Mouse (Mus musculus): ENCODE data around the gene Gnb1. TPM values are rescaled to one million over a fixed set of nuclear protein-coding genes. Genes with fewer than 3 reads are reported as not detected.

Gene Gnb1
- polyA plus RNA-seq, 1 experiment from 2014 or later, result 751 TPM

- Histone ChIP-seq H3K4me1 (no peaks in the 10 kb centered on the region), H3K9ac (replicated peaks) (no peak overlapping the region), H3K27me3 (no peaks in the 10 kb centered on the region), H3K27ac (replicated peaks) (no peak overlapping the region), H3K36me3 (0 out of 2 replicates have a peak, but pooled peaks cover 6% of the 10 kb centered on the region), H3K4me3 (no peak overlapping the region), H3K9me3 (no peaks in the 10 kb centered on the region), H3K4me2 (replicated peaks) (no peak overlapping the region)
- no peak for ATAC-seq (ENCODE audit: low FRiP score, low read depth)
- WGBS, result 89% methylated on average over 1 of the region's 1 CpGs
These were observed 19.8 kb downstream of the Gnb1 start for GRCm38 (mm10) chr4:155510981-155511380.

GRCm38 (mm10) chr4:155514810-155515209, 23.6 kb downstream of the Gnb1 start:
- no peaks in the 10 kb centered on the region for H3K9me3 ChIP-seq
- 0 out of 2 replicates have a peak, but pooled peaks cover 6% of the 10 kb centered on the region for H3K36me3 ChIP-seq
- no peaks in the 10 kb centered on the region for H3K27me3 ChIP-seq
- no peak overlapping the region for H3K9ac ChIP-seq (replicated peaks)
- no peak overlapping the region for H3K4me2 ChIP-seq (replicated peaks)
- no peak for ATAC-seq (ENCODE audit: low FRiP score, low read depth)
- 81% methylated on average over 2 of the region's 2 CpGs for WGBS
- H3K27ac ChIP-seq (replicated peaks), result no peak overlapping the region
- no peaks in the 10 kb centered on the region for H3K4me1 ChIP-seq
- no peak overlapping the region for H3K4me3 ChIP-seq

DNA sequence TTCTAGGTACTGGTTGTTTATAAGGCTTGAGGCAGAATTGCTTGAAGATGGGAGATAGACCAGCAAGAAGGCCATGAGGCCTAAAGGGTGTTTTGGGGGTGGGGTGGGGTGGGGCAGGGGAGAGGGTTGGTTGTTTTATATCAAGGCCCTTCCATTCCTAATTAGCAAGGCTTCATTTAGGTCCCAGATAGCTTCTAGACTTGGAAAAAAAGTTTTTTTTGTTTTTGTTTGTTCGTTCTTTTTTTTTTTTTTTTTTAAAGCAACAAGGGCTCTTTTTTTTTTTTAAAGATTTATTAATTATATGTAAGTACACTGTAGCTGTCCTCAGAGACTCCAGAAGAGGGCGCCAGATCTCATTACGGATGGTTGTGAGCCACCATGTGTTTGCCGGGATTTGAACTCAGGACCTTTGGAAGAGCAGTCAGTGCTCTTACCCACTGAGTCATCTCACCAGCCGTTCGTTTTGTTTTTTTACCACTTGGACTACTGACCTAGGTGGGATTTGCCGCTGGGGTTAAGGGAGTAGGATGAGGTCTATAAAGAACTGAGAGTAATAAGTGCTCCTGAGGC, 26.9 kb downstream of the Gnb1 start:
- no peak overlapping the region for H3K4me2 ChIP-seq (replicated peaks)
- no peak overlapping the region for H3K4me3 ChIP-seq
- H3K27me3 ChIP-seq, result no peaks in the 10 kb centered on the region
- no peaks in the 10 kb centered on the region for H3K4me1 ChIP-seq
- peaks cover 11% of the 10 kb centered on the region; the same call in 1 of the 2 replicates for H3K36me3 ChIP-seq
- ATAC-seq (ENCODE audit: low FRiP score, low read depth), result no peak
- no peak overlapping the region for H3K9ac ChIP-seq (replicated peaks)
- 83% methylated on average over 7 of the region's 7 CpGs for WGBS
- no peaks in the 10 kb centered on the region for H3K9me3 ChIP-seq
- no peak overlapping the region for H3K27ac ChIP-seq (replicated peaks)

DNA sequence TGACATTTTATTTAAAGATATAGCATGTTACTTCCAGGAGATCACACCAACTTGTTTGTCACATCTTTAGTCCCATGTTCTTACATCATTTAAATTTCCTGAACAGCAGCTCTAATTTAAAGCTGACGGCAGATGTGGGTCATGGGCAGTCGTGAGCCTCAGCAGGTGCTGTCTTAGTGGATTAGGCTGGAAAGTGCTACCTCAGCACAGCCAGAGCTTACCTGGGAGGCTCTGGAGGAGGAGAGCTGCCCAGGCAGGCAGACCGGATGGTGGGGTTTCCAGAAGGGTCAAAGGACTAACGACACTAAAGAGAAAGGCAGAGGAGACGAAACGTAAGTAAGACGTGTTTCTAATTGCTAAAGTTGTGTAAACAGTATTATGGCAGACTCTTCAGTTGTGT, 31.2 kb downstream of the Gnb1 start:
- 84% methylated on average over 7 of the region's 7 CpGs for WGBS
- H3K4me3 ChIP-seq, result no peak overlapping the region
- no peaks in the 10 kb centered on the region for H3K27me3 ChIP-seq
- no peaks in the 10 kb centered on the region for H3K9me3 ChIP-seq
- H3K4me2 ChIP-seq (replicated peaks), result no peak overlapping the region
- no peak for ATAC-seq (ENCODE audit: low FRiP score, low read depth)
- H3K9ac ChIP-seq (replicated peaks), result no peak overlapping the region
- H3K27ac ChIP-seq (replicated peaks), result no peak overlapping the region
- peaks cover 18% of the 10 kb centered on the region; the same call in 1 of the 2 replicates for H3K36me3 ChIP-seq
- H3K4me1 ChIP-seq, result no peaks in the 10 kb centered on the region

DNA sequence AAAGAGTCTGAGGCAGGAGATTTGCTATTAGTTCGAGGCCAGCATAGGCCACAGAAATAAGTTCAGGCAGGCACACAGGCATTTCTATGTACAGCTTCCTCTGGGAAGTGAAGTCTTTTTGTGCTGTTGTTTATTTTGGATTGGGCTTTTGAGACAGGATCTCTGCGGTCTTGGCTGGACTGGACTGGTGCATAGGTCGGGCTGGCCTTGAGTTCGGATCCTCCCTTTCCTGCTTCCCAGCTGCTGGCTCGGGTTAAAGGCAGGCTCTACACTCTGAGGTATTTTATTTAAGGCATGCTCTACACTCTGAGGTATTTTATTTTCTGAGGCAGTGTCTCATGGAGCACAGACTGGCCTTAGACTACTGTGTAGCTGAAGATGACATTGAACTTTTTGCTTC, 34.6 kb downstream of the Gnb1 start:
- no peaks in the 10 kb centered on the region for H3K4me1 ChIP-seq

GRCm38 (mm10) chr4:155529294-155529693, 38.1 kb downstream of the Gnb1 start:
- Histone ChIP-seq H3K27ac (replicated peaks) (no peak overlapping the region), H3K4me2 (replicated peaks) (no peak overlapping the region), H3K27me3 (no peaks in the 10 kb centered on the region), H3K36me3 (peaks cover 68% of the 10 kb centered on the region), H3K4me3 (no peak overlapping the region), H3K9me3 (no peaks in the 10 kb centered on the region), H3K9ac (replicated peaks) (no peak overlapping the region), H3K4me1 (no peaks in the 10 kb centered on the region)
- no peak for ATAC-seq (ENCODE audit: low FRiP score, low read depth)
- 86% methylated on average over 3 of the region's 3 CpGs for WGBS

More for the DNA sequence above, 34.6 kb downstream of the Gnb1 start:
- no peak for ATAC-seq (ENCODE audit: low FRiP score, low read depth)
- Histone ChIP-seq H3K4me2 (replicated peaks) (no peak overlapping the region), H3K27me3 (no peaks in the 10 kb centered on the region), H3K9ac (replicated peaks) (no peak overlapping the region), H3K27ac (replicated peaks) (no peak overlapping the region), H3K36me3 (peaks cover 47% of the 10 kb centered on the region), H3K4me3 (no peak overlapping the region), H3K9me3 (no peaks in the 10 kb centered on the region)
- WGBS, result 92% methylated on average over 5 of the region's 5 CpGs

GRCm38 (mm10) chr4:155549993-155550392, 58.8 kb downstream of the Gnb1 start:
- Histone ChIP-seq H3K4me2 (replicated peaks) (no peak overlapping the region), H3K4me3 (no peak overlapping the region), H3K36me3 (peaks cover 72% of the 10 kb centered on the region), H3K27ac (replicated peaks) (no peak overlapping the region), H3K9me3 (no peaks in the 10 kb centered on the region), H3K27me3 (no peaks in the 10 kb centered on the region), H3K9ac (replicated peaks) (no peak overlapping the region), H3K4me1 (no peaks in the 10 kb centered on the region)
- 95% methylated on average over 7 of the region's 7 CpGs for WGBS
- no peak for ATAC-seq (ENCODE audit: low FRiP score, low read depth)

GRCm38 (mm10) chr4:155550446-155550845, 59.3 kb downstream of the Gnb1 start:
- Histone ChIP-seq H3K9ac (replicated peaks) (no peak overlapping the region), H3K36me3 (peaks cover 72% of the 10 kb centered on the region), H3K4me1 (no peaks in the 10 kb centered on the region), H3K27ac (replicated peaks) (no peak overlapping the region), H3K9me3 (no peaks in the 10 kb centered on the region), H3K4me2 (replicated peaks) (no peak overlapping the region), H3K4me3 (no peak overlapping the region), H3K27me3 (no peaks in the 10 kb centered on the region)
- WGBS, result 98% methylated on average over 2 of the region's 2 CpGs
- ATAC-seq (ENCODE audit: low FRiP score, low read depth), result no peak

DNA sequence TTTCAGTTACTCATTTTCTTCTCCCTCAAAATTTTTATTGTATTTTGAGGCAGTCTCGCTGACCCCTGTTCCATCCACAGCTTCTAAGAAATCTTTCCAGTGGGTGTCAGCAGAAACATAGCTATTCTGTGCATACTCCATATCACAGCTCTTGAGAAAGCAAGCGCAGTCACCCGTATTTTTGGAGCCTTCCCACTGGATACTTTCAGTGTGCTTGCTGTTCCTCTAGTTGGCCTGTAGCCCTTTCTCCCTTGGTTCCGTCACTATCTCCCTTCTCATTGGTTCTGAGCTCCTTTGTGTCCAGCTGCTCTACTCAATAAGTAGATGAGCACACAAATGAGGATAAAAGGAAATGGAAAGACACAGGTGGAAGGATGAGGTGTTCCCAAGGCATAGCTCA, 59.9 kb downstream of the Gnb1 start:
- H3K27me3 ChIP-seq, result no peaks in the 10 kb centered on the region
- H3K4me2 ChIP-seq (replicated peaks), result no peak overlapping the region
- H3K4me1 ChIP-seq, result no peaks in the 10 kb centered on the region
- no peaks in the 10 kb centered on the region for H3K9me3 ChIP-seq
- no peak overlapping the region for H3K4me3 ChIP-seq
- H3K9ac ChIP-seq (replicated peaks), result no peak overlapping the region
- no peak for ATAC-seq (ENCODE audit: low FRiP score, low read depth)
- no peak overlapping the region for H3K27ac ChIP-seq (replicated peaks)
- WGBS, result 98% methylated on average over 4 of the region's 4 CpGs
- peaks cover 74% of the 10 kb centered on the region for H3K36me3 ChIP-seq

DNA sequence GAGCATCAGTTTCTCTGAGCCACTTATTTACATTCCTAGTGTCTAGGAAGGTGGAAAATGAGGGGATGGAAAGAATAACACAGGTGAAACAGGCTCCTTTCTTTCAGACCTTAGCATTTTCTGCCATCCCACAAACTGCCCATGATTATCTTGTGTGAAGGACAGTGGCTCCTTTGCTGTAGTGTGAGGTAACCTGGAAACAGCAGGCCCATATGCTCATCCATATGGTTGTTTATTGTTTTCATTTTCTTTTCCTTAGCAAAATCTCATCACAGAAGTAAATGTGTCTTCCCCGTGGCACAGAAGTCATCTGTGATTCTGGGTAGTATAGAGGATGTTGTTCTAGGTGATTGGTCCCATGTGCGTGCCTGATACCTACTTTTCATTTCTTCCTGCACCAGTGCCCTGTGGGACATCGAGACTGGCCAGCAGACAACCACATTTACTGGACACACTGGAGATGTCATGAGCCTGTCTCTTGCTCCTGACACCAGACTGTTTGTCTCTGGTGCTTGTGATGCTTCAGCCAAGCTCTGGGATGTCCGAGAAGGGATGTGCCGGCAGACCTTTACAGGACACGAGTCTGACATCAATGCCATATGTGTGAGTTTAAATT, 61.9 kb downstream of the Gnb1 start:
- no peak overlapping the region for H3K27ac ChIP-seq (replicated peaks)
- peaks cover 86% of the 10 kb centered on the region for H3K36me3 ChIP-seq
- H3K9me3 ChIP-seq, result no peaks in the 10 kb centered on the region
- H3K27me3 ChIP-seq, result no peaks in the 10 kb centered on the region
- no peak overlapping the region for H3K9ac ChIP-seq (replicated peaks)
- no peak overlapping the region for H3K4me2 ChIP-seq (replicated peaks)
- H3K4me1 ChIP-seq, result no peaks in the 10 kb centered on the region
- ATAC-seq (ENCODE audit: low FRiP score, low read depth), result no peak
- 92% methylated on average over 6 of the region's 6 CpGs for WGBS
- no peak overlapping the region for H3K4me3 ChIP-seq

- Histone ChIP-seq H3K4me3 (no peak overlapping the region), H3K9ac (replicated peaks) (no peak overlapping the region), H3K27me3 (no peaks in the 10 kb centered on the region), H3K4me1 (no peaks in the 10 kb centered on the region), H3K4me2 (replicated peaks) (no peak overlapping the region), H3K9me3 (no peaks in the 10 kb centered on the region), H3K27ac (replicated peaks) (no peak overlapping the region), H3K36me3 (peaks cover 91% of the 10 kb centered on the region)
- WGBS, result 86% methylated on average over 4 of the region's 4 CpGs
- no peak for ATAC-seq (ENCODE audit: low FRiP score, low read depth)
These were observed 63.7 kb downstream of the Gnb1 start for GRCm38 (mm10) chr4:155554880-155555279.

DNA sequence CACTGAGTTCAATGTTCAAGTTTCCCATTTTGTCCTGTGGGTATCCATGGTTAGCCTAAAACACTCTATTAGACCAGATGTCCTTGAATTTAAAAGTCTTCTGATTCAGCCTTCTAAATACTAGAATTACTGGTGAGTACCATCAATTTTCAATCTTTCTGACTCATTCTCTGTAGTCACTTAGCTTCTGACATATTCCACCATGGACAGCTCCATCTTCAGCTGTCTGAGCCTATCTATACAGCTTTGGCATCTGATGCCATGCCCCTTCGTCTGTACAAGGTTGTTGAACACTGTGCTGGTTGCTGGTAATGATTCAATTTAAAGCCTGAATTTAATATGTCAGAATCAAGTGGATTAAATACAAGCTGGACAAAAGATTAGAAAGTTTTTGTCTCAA, 64.3 kb downstream of the Gnb1 start:
- Histone ChIP-seq H3K4me3 (no peak overlapping the region), H3K36me3 (peaks cover 97% of the 10 kb centered on the region), H3K4me2 (replicated peaks) (no peak overlapping the region), H3K27ac (replicated peaks) (no peak overlapping the region), H3K9me3 (no peaks in the 10 kb centered on the region), H3K27me3 (no peaks in the 10 kb centered on the region), H3K9ac (replicated peaks) (no peak overlapping the region), H3K4me1 (no peaks in the 10 kb centered on the region)
- 60% methylated on average over 1 of the region's 1 CpGs for WGBS
- ATAC-seq (ENCODE audit: low FRiP score, low read depth), result no peak

GRCm38 (mm10) chr4:155559454-155559853, 68.3 kb downstream of the Gnb1 start:
- Histone ChIP-seq H3K4me2 (replicated peaks) (no peak overlapping the region), H3K36me3 (peaks cover 67% of the 10 kb centered on the region), H3K9me3 (no peaks in the 10 kb centered on the region), H3K4me3 (no peak overlapping the region), H3K4me1 (peaks cover 23% of the 10 kb centered on the region), H3K27ac (replicated peaks) (no peak overlapping the region), H3K27me3 (no peaks in the 10 kb centered on the region), H3K9ac (replicated peaks) (no peak overlapping the region)
- WGBS, result 83% methylated on average over 6 of the region's 6 CpGs
- ATAC-seq (ENCODE audit: low FRiP score, low read depth), result no peak

Data from midbrain, embryonic 12.5 days (tissue).